Mouse (Mus musculus) stomach, postnatal 0 days (tissue): ENCODE data around the gene Cyp17a1.

ENCODE experiments used
- CTCF ChIP-seq: IDR thresholded peaks from 2 replicates; pipeline ENCODE4 v1.5.1; 2016; ENCODE audit warnings: antibody characterized with exemption, low read depth, mild to moderate bottlenecking, moderate library complexity
- EP300 ChIP-seq: optimal IDR thresholded peaks from 2 replicates; pipeline ENCODE3; 2016; ENCODE audit warnings: antibody characterized with exemption

- TF ChIP-seq CTCF, result no peak
- TF ChIP-seq EP300, result no peak
Measured at GRCm38 (mm10) chr19:46625519-46625918, 47.5 kb downstream of the Cyp17a1 start.
